ENCODE assay signal across 8 mouse cellular contexts in genomic region chr8:69790773-69791367, GRCm38 (mm10). TPM values are rescaled to one million over a fixed set of nuclear protein-coding genes. Genes with fewer than 3 reads are reported as not detected.
DNase-seq lines count a peak whose midpoint lies in the region; ATAC-seq and TF ChIP-seq lines count a peak whose summit lies in the region.

Atp13a1 (plus strand) TSS chr8:69791163.
Zfp866 (minus strand) TSS chr8:69791178.

- H3K4me1 ChIP-seq in brown adipose tissue, adult 24 weeks (ENCODE audit: control insufficient read depth, insufficient read depth, insufficient read length, low read length): peaks cover 6% of the 10 kb centered on the region; the same call in 1 of the 2 replicates
- peaks cover 21% of the 10 kb centered on the region for H3K4me1 ChIP-seq in heart, embryonic 15.5 days (replicated peaks)
- H3K4me1 ChIP-seq in liver, embryonic 14.5 days (replicated peaks; ENCODE audit: control insufficient read depth in 2 of 2, insufficient read depth in 2 of 2, low read length in 1 of 2): peaks cover 16 to 21% of the 10 kb centered on the region in 2 experiments
- peaks cover 13% of the 10 kb centered on the region; the same call in 1 of the 2 replicates for H3K4me1 ChIP-seq in neural tube, embryonic 11.5 days (ENCODE audit: control insufficient read depth, insufficient read depth, low read length)
- no peaks in the 10 kb centered on the region for H3K4me1 ChIP-seq in stomach, postnatal 0 days (replicated peaks; ENCODE audit: control insufficient read depth, insufficient read depth)

- H3K9ac ChIP-seq in heart, embryonic 15.5 days: peak within 1 kb of the TSS; percentile 99
- peak within 1 kb of the TSS; percentile 89 for H3K9ac ChIP-seq in liver, embryonic 14.5 days (replicated peaks)
- H3K9ac ChIP-seq in neural tube, embryonic 11.5 days (ENCODE audit: low read length): peak within 1 kb of the TSS; percentile 95
- H3K9ac ChIP-seq in stomach, postnatal 0 days (ENCODE audit: low read length): peak within 1 kb of the TSS; percentile 94

- peak within 1 kb of the TSS; percentile 91 for H3K4me2 ChIP-seq in heart, embryonic 15.5 days
- H3K4me2 ChIP-seq in liver, embryonic 14.5 days (ENCODE audit: low read depth): peak within 1 kb of the TSS; percentile 84
- H3K4me2 ChIP-seq in neural tube, embryonic 11.5 days (ENCODE audit: low read depth): peak within 1 kb of the TSS; percentile 74
- peak within 1 kb of the TSS; percentile 87 for H3K4me2 ChIP-seq in stomach, postnatal 0 days (replicated peaks; ENCODE audit: low read depth)

- under 1% methylated on average over 38 of the region's 38 CpGs for WGBS in heart, embryonic 15.5 days
- under 1% methylated on average over 38 of the region's 38 CpGs for WGBS in liver, embryonic 14.5 days (ENCODE audit: insufficient replicate concordance)
- under 1% methylated on average over 38 of the region's 38 CpGs for WGBS in neural tube, embryonic 11.5 days
- under 1% methylated on average over 37 of the region's 38 CpGs for WGBS in stomach, postnatal 0 days

- H3K27ac ChIP-seq in brown adipose tissue, adult 24 weeks (replicated peaks; ENCODE audit: low read depth, low read length): peak within 1 kb of the TSS; percentile 92
- peak within 1 kb of the TSS; percentile 90 for H3K27ac ChIP-seq in heart, embryonic 15.5 days
- peak within 1 kb of the TSS; percentile 96 for H3K27ac ChIP-seq in liver, embryonic 14.5 days
- no peak within 1 kb of the TSS; the same call in 1 of the 2 replicates for H3K27ac ChIP-seq in neural tube, embryonic 11.5 days (ENCODE audit: low read depth, low read length)
- peak within 1 kb of the TSS; percentile 83 for H3K27ac ChIP-seq in stomach, postnatal 0 days (replicated peaks)

- TF ChIP-seq EP300 in liver, embryonic 14.5 days (IDR thresholded peaks at IDR 0.05; ENCODE audit: low read depth): no peak
- TF ChIP-seq EP300 in stomach, postnatal 0 days (optimal IDR thresholded peaks at IDR 0.05): no peak

- peak; percentile 54 for DNase-seq in fibroblast of lung, adult 2 months (ENCODE audit: low read depth)
- peak; percentile 92 to 93 for DNase-seq in kidney, postnatal 25 days
- peak; percentile 79 to 85 (median 82) for DNase-seq in liver, embryonic 14.5 days (ENCODE audit: low read depth in 3 of 3, low spot score in 3 of 3)
- peak; percentile 89 for DNase-seq in neural tube, embryonic 11.5 days (ENCODE audit: low spot score)
- peak; percentile 90 for DNase-seq in stomach, postnatal 0 days (ENCODE audit: low spot score)

- peak; percentile 97 for ATAC-seq in CD4-positive, CD25-positive, alpha-beta regulatory T cell, adult 4 months
- ATAC-seq in heart, embryonic 15.5 days (replicated peaks; ENCODE audit: insufficient number of reproducible peaks, insufficient read depth, low FRiP score, low read depth): peak; percentile 93
- peak; percentile 94 for ATAC-seq in liver, embryonic 14.5 days (ENCODE audit: insufficient read depth)
- ATAC-seq in neural tube, embryonic 11.5 days (ENCODE audit: insufficient read depth, low FRiP score, low TSS enrichment): peak; percentile 93
- peak; percentile 93 for ATAC-seq in stomach, postnatal 0 days (ENCODE audit: low FRiP score, low TSS enrichment)

- TF ChIP-seq CTCF in liver, embryonic 14.5 days (IDR thresholded peaks at IDR 0.05; ENCODE audit: low read depth): 0 out of 2 replicates have a peak, but pooled peaks have one; percentile 5
- peak; percentile 23; the same call in 1 of the 2 replicates for TF ChIP-seq CTCF in stomach, postnatal 0 days (IDR thresholded peaks at IDR 0.05; ENCODE audit: low read depth)

- H3K9me3 ChIP-seq in heart, embryonic 15.5 days (replicated peaks): no peaks in the 10 kb centered on the region
- no peaks in the 10 kb centered on the region for H3K9me3 ChIP-seq in liver, embryonic 14.5 days (ENCODE audit: control insufficient read depth, low read length)
- H3K9me3 ChIP-seq in neural tube, embryonic 11.5 days (ENCODE audit: control insufficient read depth, low read length): no peaks in the 10 kb centered on the region
- no peaks in the 10 kb centered on the region for H3K9me3 ChIP-seq in stomach, postnatal 0 days (ENCODE audit: control insufficient read depth, low read length)

- H3K36me3 ChIP-seq in heart, embryonic 15.5 days: peaks cover 20% of the 10 kb centered on the region; the same call in 1 of the 2 replicates
- peaks cover 22% of the 10 kb centered on the region for H3K36me3 ChIP-seq in liver, embryonic 14.5 days (replicated peaks; ENCODE audit: control insufficient read depth, insufficient read depth, low read depth)
- H3K36me3 ChIP-seq in neural tube, embryonic 11.5 days (ENCODE audit: control insufficient read depth, insufficient read depth, low read length): peaks cover 7% of the 10 kb centered on the region; the same call in 1 of the 2 replicates
- H3K36me3 ChIP-seq in stomach, postnatal 0 days (ENCODE audit: control insufficient read depth, insufficient read depth, low read length): peaks cover 11% of the 10 kb centered on the region; the same call in 1 of the 2 replicates

- H3K27me3 ChIP-seq in heart, embryonic 15.5 days: no peaks in the 10 kb centered on the region
- no peaks in the 10 kb centered on the region for H3K27me3 ChIP-seq in liver, embryonic 14.5 days (ENCODE audit: control insufficient read depth, insufficient read depth, low read length)
- H3K27me3 ChIP-seq in neural tube, embryonic 11.5 days (ENCODE audit: control insufficient read depth, insufficient read depth, low read length): no peaks in the 10 kb centered on the region
- H3K27me3 ChIP-seq in stomach, postnatal 0 days (ENCODE audit: control insufficient read depth, insufficient read depth, low read length): no peaks in the 10 kb centered on the region

- H3K4me3 ChIP-seq in brown adipose tissue, adult 24 weeks (ENCODE audit: insufficient read depth, low read depth, low read length): peak within 1 kb of the TSS; percentile 93
- peak within 1 kb of the TSS; percentile 100 for H3K4me3 ChIP-seq in heart, embryonic 15.5 days
- peak within 1 kb of the TSS; percentile 93 to 98 for H3K4me3 ChIP-seq in liver, embryonic 14.5 days (ENCODE audit: insufficient read depth in 1 of 2, low read depth in 2 of 2, low read length in 2 of 2)
- peak within 1 kb of the TSS; percentile 82 for H3K4me3 ChIP-seq in neural tube, embryonic 11.5 days (ENCODE audit: low read depth, low read length)
- peak within 1 kb of the TSS; percentile 100 for H3K4me3 ChIP-seq in stomach, postnatal 0 days (ENCODE audit: low read depth, low read length)

RNA-seq across cellular contexts. Expression of gene Atp13a1, which starts in this region (rescaled TPM):
- polyA plus RNA-seq in CD4-positive, CD25-positive, alpha-beta regulatory T cell, adult 4 months (2017; shearing (Covaris generic)): 10 to 100 TPM; 20.4 to 28.0 TPM
- 7.5 and 9.3 TPM in 2 replicates for polyA plus RNA-seq in brown adipose tissue, adult 24 weeks (2012; ENCODE audit: insufficient read depth, insufficient read length, missing spikeins)
- 22.1 and 32.7 TPM in 2 replicates for polyA plus RNA-seq in heart, embryonic 15.5 days (2015; fragmentation: Nextera tagmentation; extraction: Ambion mirVana)
- 19.6 and 24.5 TPM in 2 replicates for polyA plus RNA-seq in liver, embryonic 14.5 days (2012; rRNA removed)
- polyA plus RNA-seq in liver, embryonic 14.5 days (2014; fragmentation: Nextera tagmentation; extraction: Ambion mirVana): 14.1 and 15.6 TPM in 2 replicates
- polyA plus RNA-seq in neural tube, embryonic 11.5 days (2014; fragmentation: Nextera tagmentation; extraction: Ambion mirVana): 47.7 and 50.1 TPM in 2 replicates
- 19.4 and 21.5 TPM in 2 replicates for polyA plus RNA-seq in stomach, postnatal 0 days (2015; fragmentation: Nextera tagmentation; extraction: Ambion mirVana)

RNA-seq across cellular contexts. Expression of gene Zfp866, which starts in this region (rescaled TPM):
- polyA plus RNA-seq in CD4-positive, CD25-positive, alpha-beta regulatory T cell, adult 4 months (2017; shearing (Covaris generic)): 10 to 100 TPM; 16.4 to 23.9 TPM
- polyA plus RNA-seq in brown adipose tissue, adult 24 weeks (2012; ENCODE audit: insufficient read depth, insufficient read length, missing spikeins): 5.3 and 8.6 TPM in 2 replicates
- polyA plus RNA-seq in heart, embryonic 15.5 days (2015; fragmentation: Nextera tagmentation; extraction: Ambion mirVana): 14.7 and 21.1 TPM in 2 replicates
- polyA plus RNA-seq in liver, embryonic 14.5 days (2012; rRNA removed): 4.6 and 6.0 TPM in 2 replicates
- 5.8 and 7.2 TPM in 2 replicates for polyA plus RNA-seq in liver, embryonic 14.5 days (2014; fragmentation: Nextera tagmentation; extraction: Ambion mirVana)
- polyA plus RNA-seq in neural tube, embryonic 11.5 days (2014; fragmentation: Nextera tagmentation; extraction: Ambion mirVana): 39.5 and 42.0 TPM in 2 replicates
- 8.4 and 9.0 TPM in 2 replicates for polyA plus RNA-seq in stomach, postnatal 0 days (2015; fragmentation: Nextera tagmentation; extraction: Ambion mirVana)
